Mouse (Mus musculus): ENCODE measurements around the gene Ttl.

Ttl gene

DNA sequence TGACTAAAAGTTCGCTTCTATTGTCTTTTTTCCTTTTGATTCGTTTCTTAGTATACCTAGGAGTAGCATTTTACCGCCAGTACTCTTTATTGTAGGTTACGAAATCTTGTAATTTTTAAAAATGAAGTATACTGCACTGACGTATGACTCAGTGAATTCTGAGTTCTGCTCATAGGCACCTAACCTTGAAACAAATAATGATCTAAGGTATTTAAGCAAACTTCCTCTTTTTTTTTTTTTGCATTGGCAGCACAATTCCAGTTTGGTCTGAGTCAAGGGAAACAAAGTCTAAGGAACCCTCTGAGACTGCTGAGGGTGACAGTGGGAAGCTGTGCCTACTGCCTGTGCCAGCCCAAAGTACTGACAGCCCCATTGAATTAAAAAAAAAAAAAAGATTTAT is 17.8 kb downstream of the Ttl start:
- DNase-seq (ENCODE audit: low read depth, low spot score), result no peak

DNA sequence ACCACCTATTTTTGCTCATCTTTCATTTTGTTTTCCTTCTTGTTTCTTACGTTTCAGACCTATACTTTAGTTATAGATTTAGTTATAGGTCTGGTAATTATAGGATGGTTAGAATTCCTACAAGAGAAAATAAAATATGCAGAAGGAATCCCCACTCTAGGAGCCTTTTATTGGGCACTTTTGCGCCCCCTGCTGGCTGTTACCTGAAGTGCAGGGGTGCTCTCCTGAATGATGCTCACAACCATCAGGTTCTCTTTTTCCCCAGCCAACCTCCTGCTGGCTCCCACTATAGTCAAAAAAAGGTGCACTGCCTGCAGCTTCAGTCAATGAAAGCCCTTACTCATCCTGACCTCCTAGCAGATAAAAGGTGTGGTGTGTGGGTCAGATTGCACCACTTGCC is 19.2 kb downstream of the Ttl start:
- DNase-seq (ENCODE audit: low read depth, low spot score), result no peak

DNA sequence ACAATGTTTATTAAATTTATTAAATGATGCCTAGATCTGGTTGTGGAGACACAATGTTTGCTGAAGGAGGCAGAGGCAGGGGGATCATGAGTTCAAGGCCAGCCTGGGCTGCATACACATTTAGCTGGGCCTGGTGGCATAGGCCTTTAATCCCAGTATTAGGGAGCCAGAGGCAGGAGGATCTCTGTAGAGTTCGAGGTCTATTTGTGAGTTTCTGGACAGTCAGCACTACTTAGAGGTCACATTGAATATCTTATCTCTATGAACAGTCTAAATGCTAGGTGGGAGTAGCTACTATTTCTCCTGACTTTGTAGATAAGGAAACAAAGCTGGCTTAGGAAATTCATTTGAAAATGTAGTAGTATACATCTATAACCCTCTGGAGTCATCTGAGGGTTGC is 21.8 kb downstream of the Ttl start:
- no peak for DNase-seq (ENCODE audit: low read depth, low spot score)

DNA sequence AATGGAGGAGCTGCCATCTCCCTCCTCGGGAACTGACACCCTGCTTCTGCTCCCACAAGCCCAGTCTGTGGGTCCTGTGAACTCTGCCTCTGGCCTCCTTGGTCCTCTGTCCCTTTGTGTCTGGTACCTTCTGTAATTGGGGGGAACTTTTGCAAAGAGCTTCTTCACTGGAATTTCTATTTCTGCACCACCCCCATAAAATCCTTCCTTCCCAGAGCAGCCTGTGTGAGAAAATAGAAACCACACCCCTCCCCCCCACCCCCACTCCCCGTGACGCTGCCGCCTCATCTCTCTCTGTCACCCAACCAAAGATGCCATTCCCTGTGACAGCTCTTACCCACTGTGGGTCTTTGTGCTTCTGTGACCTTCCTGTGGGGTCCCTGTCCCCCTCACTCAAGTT is 24.6 kb downstream of the Ttl start:
- DNase-seq (ENCODE audit: low read depth, low spot score), result no peak

DNA sequence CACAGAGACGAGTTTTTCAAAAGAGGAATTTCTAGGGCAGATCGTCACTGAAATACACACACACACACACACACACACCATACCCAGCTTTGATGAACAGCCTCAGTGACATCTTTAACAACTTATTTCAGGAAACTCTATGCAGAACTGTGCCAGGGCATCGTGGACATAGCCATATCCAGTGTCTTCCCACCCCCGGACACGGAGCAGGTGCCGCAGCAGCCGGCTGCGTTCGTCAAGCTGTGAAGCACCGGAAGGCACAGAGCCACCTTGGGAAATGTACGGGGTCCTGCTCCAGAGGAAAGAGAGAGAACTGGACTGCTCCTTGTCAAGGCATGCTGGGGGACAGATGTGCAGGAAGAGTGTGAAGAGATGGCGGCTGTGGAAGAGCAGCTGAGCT is 27.1 kb downstream of the Ttl start:
- DNase-seq (ENCODE audit: low read depth, low spot score), result peak; percentile 15

DNA sequence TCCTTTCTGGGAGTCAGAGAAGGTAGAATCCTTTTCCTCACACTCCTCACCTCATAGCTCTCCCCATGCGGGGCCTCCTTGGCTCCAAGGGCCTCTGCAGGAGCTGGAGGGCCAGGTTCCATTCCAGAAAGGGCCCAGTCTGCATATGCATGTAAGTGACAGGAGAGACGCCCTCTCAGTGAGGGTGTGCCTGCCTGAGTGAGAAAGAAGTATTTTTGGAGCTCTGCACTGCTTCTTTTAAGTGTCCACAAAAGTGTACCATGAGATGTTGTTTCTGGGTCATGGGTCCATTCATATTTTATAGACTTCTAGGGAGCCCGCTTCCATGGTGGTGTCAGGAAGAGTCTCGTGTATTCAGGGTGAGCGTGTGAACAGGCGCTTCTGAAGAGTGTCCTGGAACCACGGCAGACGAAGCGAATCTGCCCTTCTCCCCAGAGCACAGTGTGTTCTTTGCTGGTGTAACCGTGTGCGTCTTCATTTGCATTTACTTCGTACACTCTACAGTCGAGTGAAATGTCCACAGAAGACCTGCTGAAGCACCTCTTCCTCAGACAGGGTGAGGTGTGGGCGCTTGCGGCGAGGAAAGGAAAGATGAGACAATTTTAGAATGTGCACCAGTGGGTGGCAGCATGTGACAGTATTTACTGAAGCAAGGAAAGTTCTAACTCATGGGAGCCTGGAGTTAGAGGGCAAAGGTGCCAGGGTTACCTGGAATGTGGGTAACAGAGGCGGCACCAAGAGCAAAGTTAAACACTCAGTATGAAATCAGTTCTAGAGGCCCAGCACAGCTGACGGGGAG is 28.4 kb downstream of the Ttl start:
- no peak for DNase-seq (ENCODE audit: low read depth, low spot score)

DNA sequence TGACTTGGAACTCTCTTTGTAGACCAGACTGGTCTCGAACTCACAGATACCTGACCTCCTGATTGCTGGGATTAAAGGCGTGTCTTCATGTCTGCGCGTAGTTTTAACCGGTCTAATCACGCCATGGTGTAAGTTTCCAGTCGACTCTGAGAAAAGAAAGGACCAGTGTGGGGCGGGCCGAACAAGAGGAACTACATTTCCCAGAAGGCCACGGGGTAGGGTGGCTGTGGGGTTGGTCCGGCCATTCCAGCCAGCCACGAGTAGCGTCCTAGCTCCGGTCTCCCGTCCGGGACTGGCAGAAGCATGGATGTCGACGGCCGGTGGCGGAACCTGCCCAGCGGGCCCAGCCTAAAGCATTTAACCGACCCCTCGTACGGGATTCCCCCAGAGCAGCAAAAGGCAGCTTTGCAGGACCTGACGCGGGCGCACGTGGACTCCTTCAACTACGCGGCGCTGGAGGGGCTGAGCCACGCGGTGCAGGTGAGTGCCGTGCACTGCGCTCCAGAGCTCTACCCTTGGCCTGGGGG is 35.1 kb downstream of the Ttl start, which contains the start of gene Polr1b:
Gene Polr1b, plus strand, starts transcription at position 212 of the 527 bp plus-strand sequence.
- peak; percentile 88 for DNase-seq (ENCODE audit: low read depth, low spot score)

DNA sequence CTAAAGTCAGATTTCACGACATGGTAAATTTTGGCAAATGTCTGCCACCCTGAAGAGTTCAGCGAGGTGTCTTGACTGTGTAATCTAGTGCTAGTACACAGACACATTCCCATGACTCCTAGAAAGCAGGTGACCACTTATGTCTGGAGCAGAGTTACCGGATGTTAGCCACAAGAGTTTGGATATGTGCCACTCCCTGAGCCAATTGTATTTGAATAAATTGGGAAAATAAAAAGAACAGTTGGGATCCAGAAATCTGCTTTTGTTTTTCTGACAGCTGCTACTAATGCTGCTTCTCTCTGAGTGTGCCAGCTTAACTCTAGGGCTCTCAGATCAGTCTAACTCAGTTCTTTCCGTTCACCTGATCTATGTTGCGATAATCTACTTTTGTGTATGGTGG is 47.2 kb downstream of the Ttl start:
- no peak for DNase-seq (ENCODE audit: low read depth, low spot score)

DNA sequence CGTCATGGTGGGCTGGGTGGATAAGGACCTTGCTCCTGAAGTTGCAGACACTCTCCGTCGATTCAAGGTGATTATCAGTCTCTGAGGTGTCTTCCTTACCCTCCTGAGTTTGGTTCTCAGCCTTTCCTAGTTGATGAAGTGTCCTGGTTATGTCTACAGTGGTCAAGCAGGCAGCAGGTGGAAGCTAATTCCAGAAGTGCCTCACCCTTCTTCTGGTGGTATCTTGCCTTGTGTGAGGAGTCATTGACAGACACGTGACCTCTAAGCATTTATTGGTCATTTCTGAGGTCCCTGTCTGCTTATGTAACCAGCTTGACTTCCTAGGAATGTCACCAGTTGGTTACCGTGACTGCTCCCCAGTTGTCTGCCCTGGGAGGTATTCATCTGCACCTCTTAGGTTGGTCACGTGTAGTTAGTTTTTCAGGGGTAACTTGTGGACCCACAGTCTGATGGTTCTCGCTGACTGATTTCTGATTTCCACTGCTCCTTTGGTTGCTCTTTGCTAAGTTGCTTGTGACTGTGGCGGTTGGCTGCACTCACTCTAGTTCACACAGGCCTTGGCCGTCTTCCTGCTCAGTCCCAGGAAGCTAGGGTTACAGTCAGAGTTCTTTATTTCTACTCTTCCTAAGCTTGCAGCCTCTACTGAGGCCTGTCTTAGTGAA is 50.1 kb downstream of the Ttl start:
- DNase-seq (ENCODE audit: low read depth, low spot score), result peak; percentile 21

DNA sequence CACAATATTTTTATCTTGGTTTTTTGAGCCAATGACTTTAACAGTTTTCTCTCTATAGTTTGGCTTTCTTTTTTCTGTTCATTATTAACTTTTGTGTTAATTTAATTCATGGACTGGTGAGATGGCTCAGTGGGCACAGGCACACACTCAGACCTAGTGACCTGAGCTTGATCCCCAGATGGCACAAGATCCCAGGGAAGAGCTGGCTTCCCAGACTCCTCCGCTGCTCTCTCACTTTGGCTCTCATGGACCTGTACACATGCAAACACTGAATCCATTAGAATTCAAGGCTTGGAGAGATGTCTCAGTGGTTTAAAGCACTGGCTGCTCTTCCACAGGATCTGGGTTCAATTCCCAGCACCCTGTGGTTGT is 50.6 kb downstream of the Ttl start:
- DNase-seq (ENCODE audit: low read depth, low spot score), result no peak

DNA sequence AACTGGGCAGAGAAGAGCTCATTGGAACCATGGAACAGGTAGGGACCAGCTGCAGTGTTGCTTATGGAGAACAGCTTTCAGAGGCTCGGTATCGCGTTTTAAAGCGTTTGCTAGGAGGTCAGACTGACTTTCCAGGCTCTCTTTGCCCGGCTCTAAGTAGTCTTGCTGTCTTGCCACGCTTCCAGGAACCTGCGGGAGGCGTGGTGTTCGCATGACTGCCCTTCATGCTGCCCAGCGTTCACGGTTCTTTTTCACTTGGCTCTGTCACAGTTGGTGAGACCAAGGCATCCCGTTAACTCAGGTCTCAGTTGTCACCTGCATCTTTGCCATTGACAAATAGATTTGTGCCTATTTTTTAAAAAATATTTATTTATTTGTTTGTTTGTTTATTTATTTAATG is 52.3 kb downstream of the Ttl start:
- no peak for DNase-seq (ENCODE audit: low read depth, low spot score)

DNA sequence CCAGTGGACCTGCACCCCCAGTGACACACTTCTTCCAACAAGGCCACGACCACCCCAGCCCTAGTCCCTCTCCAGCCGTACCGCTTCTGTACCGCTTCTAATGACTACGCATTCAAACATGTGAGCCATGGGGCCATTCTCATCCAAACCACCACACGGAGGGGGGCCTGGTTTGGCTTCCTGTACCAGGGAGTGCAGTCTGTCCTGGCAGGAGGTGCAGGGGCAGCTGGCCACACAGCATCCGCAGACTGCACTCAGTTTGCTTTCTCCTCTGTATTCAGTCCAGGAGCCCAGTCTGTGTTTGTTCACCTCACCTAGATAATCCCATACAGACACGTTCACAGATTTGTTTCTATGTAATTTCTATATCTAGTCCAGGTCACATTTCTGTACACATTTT is 56.2 kb downstream of the Ttl start:
- DNase-seq (ENCODE audit: low read depth, low spot score), result no peak

DNA sequence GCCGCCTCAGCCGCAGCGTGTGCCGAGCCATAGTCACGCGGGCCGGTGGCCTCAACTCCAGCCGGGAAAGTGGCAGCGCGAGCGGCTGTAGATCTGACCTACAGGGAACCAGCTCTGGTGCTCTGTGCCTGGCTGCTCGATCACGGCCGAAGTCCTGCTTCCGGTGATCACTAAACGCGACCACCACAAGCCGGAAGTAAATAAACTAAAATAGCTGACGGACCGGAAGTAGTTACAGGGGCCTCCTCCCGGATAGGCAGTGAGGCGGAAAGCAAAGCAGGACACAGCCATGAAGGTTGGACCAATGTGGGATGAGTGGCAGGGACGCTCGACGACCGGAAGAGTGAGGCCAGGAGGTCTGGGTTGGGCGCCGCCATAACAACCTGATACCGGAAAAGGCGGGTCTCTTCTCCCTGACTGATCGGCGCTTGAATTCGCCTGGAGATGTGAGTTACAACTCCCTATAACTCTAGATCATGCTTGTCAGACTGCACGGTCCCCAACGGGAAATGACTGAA is 63.7 kb downstream of the Ttl start, which contains the start of gene Chchd5:
Gene Chchd5, plus strand, starts transcription at position 289 of the 518 bp plus-strand sequence.
- DNase-seq (ENCODE audit: low read depth, low spot score), result peak; percentile 96

DNA sequence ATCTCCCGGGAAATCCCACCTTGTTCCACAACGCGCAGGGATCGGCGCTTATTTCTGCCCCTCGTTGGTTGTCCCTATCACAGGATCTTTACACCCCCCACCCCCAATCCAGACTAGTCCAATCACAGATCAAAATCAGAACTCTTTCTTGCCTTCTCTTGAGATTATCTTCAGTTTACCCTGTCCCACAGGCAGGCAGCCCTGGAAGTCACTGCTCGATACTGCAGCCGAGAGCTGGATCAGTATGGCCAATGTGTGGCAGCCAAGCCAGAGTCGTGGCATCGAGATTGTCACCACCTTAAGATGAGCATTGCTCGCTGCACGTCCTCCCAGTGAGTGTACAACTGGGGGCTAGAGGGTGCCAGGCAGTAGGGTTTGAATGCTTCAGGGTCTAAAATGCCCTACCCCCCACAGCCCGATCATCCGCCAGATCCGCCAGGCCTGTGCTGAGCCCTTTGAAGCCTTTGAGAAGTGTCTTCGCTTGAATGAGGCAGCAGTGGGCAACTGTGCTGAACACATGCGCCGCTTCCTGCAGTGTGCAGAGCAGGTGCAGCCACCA is 64.3 kb downstream of the Ttl start:
- no peak for DNase-seq (ENCODE audit: low read depth, low spot score)

DNA sequence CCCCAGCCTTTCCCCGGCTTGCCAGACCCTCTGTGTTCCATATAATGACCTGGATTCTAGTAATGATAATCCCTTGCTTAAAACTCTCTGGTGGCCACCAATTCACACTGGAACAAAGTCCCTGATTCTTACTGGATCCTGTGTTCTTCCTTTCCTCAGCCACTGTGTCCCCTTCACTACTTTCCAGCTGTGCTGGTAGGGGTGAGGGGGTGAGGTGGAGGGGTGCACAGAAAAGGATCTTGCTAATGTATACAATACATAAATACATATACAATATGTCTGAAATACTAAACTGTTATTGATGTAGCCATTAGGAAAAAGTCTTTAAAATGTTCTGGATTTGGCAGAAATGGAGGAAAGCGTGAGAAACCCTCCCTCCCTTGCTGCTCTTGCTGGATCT is 65.0 kb downstream of the Ttl start:
- no peak for DNase-seq (ENCODE audit: low read depth, low spot score)

DNA sequence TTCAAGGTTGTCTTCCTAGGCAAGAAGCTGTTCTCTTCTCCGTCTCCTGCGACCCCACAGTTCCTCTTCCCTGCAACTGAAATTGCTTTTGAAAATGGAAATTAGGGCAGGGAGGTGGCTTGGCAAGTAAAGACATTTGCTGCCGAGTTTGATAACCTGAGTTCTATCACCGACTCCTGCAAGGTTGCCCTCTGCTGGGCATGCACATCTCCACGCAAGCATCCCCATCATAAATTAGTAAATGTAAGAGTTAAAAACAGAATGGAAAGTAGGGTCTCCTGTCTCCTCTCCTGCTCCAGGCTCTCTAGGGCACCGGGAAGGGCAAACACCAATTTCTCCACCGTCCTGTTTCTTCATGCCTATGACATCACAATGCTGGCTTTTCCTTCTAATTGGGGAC is 66.5 kb downstream of the Ttl start:
- no peak for DNase-seq (ENCODE audit: low read depth, low spot score)

DNA sequence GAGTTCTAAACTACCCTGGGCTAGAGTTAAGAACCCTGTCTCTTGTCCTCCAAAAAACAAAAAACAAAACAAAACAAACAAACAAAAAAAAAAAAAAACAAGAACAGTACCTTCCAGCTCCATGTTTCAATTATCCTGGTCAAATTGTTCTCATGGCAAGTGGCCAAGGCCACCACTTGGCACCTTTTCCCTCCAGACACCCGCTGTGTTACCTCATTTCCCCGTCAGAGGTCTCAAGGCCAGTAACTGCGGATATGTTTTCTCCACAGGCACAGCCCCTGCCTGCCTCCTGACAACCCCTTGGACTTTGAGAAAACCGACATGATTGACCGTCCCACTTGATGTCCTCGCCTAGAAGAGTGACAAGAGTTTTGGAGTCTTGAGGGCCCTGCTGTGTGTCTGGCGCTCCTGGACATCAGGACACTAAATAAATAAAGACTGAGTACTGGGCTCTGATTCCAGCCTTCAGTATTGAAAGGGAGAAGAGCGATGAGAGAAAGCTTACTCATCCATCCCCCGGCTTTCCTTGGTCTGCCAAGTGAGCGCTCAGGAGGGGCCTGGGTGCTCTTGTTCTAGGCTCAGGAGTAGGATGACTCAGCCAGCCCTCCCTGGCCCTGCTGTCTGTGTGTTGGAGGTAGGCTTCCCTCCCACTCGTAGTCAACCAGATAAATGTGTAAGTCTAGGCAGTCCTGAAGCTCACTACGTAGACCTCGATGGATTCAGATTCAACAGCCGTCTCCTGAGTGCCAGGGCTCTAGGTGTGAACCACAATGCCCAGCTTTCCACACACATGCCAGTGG is 67.5 kb downstream of the Ttl start:
- no peak for DNase-seq (ENCODE audit: low read depth, low spot score)

DNA sequence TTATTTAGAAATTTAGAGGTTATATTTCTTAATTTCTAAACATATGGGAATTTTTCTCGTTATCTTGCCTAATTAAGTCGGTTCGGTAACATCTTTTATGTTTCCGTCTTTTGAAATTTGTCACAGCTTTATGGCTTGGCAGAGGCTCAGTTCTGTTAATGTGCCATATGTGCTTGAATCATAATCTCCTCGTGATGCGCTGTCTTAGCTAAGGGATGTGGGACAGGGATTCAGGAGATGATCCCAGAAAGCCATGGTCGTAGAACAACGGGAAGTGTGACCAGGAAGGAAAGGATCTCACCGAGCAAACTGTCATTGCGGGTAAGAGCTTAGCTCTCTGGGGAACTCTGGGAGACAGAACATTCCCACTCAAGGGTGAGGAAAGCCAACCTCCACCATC is 74.2 kb downstream of the Ttl start:
- no peak for DNase-seq (ENCODE audit: low read depth, low spot score)

Data from skeletal muscle tissue, adult 2 months (tissue).